Mouse (Mus musculus) midbrain, embryonic 11.5 days (tissue): ENCODE results near the gene Snx10. TPM values are rescaled to one million over a fixed set of nuclear protein-coding genes. Genes with fewer than 3 reads are reported as not detected.

Experiments used
- ATAC-seq: fragments of 200-750 bp; cut with Nextera tagmentation; 2 replicates; pipeline ENCODE4 v1.8.0; 2017; ENCODE audit warnings: moderate TSS enrichment, moderate library complexity; ENCODE audit not compliant: low FRiP score
- DNase-seq: peaks from one replicate; pipeline ENCODE4 v3.0.0; 2015; ENCODE audit warnings: low spot score; ENCODE audit errors: missing footprints
- H3K27ac ChIP-seq: fragments of 300-500 bp; sonication (generic); 2 replicates; pipeline ENCODE4 v1.5.1; 2014; ENCODE audit warnings: low read depth, low read length
- H3K27me3 ChIP-seq: fragments of 300-500 bp; sonication (generic); 2 replicates; pipeline ENCODE4 v1.6.1; 2014; ENCODE audit warnings: mild to moderate bottlenecking, low read length, moderate library complexity, mixed read lengths; ENCODE audit not compliant: control insufficient read depth, insufficient read depth
- H3K36me3 ChIP-seq: fragments of 300-500 bp; sonication (generic); 2 replicates; pipeline ENCODE4 v1.6.1; 2014; ENCODE audit warnings: mild to moderate bottlenecking, low read length, moderate library complexity, mixed read lengths; ENCODE audit not compliant: control insufficient read depth, insufficient read depth
- H3K4me1 ChIP-seq: fragments of 300-500 bp; sonication (generic); 2 replicates; pipeline ENCODE4 v1.6.1; 2014; ENCODE audit warnings: low read length; ENCODE audit not compliant: control insufficient read depth, insufficient read depth
- H3K4me2 ChIP-seq: fragments of 300-500 bp; sonication (generic); 2 replicates; pipeline ENCODE4 v1.6.1; 2014; ENCODE audit warnings: mild to moderate bottlenecking, moderate library complexity
- H3K4me3 ChIP-seq: fragments of 300-500 bp; sonication (generic); 2 replicates; pipeline ENCODE4 v1.5.1; 2014; ENCODE audit warnings: low read depth, low read length
- H3K9ac ChIP-seq: fragments of 300-500 bp; sonication (generic); 2 replicates; pipeline ENCODE4 v1.6.1; 2014; ENCODE audit warnings: low read length
- H3K9me3 ChIP-seq: fragments of 300-500 bp; sonication (generic); 2 replicates; pipeline ENCODE4 v1.6.1; 2016; ENCODE audit warnings: low read length; ENCODE audit not compliant: control insufficient read depth
- WGBS: fragments of 180-500 bp; shearing (Covaris S2); extraction: QIAGEN DNeasy Blood & Tissue Kit; methylation state at CpG from one replicate; pipeline ENCODE4 v1.1.7; 2014; 5-methylcytosine and 5-hydroxymethylcytosine counted together
- polyA plus RNA-seq: library from polyadenylated mRNA; unstranded; fragments of >200 nt; fragmentation: Nextera tagmentation; extraction: Ambion mirVana; gene quantifications from 2 replicates; pipeline ENCODE4 v1.2.1, GENCODE M21; 2014

Gene Snx10
- polyA plus RNA-seq, 1 experiment from 2014 or later = 52.0 TPM

- Histone ChIP-seq H3K4me2 (no peak overlapping the region), H3K9ac (no peak overlapping the region), H3K9me3 (no peaks in the 10 kb centered on the region), H3K36me3 (no peaks in the 10 kb centered on the region), H3K27ac (no peak overlapping the region), H3K27me3 (no peaks in the 10 kb centered on the region), H3K4me3 (no peak overlapping the region), H3K4me1 (peaks cover 9% of the 10 kb centered on the region)
- DNase-seq (no peak), ATAC-seq (peak; percentile 38; the same call in 1 of the 2 replicates)
- 39% methylated on average over 7 of the region's 7 CpGs for WGBS
These were observed 20.5 kb downstream of the Snx10 start for GRCm38 (mm10) chr6:51544118-51544681.

GRCm38 (mm10) chr6:51545219-51545859, 21.6 kb downstream of the Snx10 start:
- Histone ChIP-seq H3K4me2 (no peak overlapping the region), H3K36me3 (no peaks in the 10 kb centered on the region), H3K9ac (no peak overlapping the region), H3K27me3 (no peaks in the 10 kb centered on the region), H3K27ac (no peak overlapping the region), H3K9me3 (no peaks in the 10 kb centered on the region), H3K4me3 (no peak overlapping the region), H3K4me1 (peaks cover 9% of the 10 kb centered on the region)
- DNase-seq (no peak), ATAC-seq (no peak)
- 84% methylated on average over 11 of the region's 11 CpGs for WGBS

- no peaks in the 10 kb centered on the region for H3K36me3 ChIP-seq
These were observed 22.4 kb downstream of the Snx10 start for GRCm38 (mm10) chr6:51546085-51546484.

GRCm38 (mm10) chr6:51548757-51549156, 25.1 kb downstream of the Snx10 start:
- no peak for ATAC-seq
- Histone ChIP-seq H3K9ac (no peak overlapping the region), H3K27me3 (no peaks in the 10 kb centered on the region), H3K4me1 (peaks cover 8% of the 10 kb centered on the region), H3K4me3 (no peak overlapping the region), H3K9me3 (no peaks in the 10 kb centered on the region), H3K4me2 (no peak overlapping the region), H3K27ac (no peak overlapping the region), H3K36me3 (no peaks in the 10 kb centered on the region)
- 83% methylated on average over 5 of the region's 5 CpGs for WGBS
- no peak for DNase-seq

More at GRCm38 (mm10) chr6:51546085-51546484, 22.4 kb downstream of the Snx10 start:
- Histone ChIP-seq H3K27me3 (no peaks in the 10 kb centered on the region), H3K9me3 (no peaks in the 10 kb centered on the region), H3K27ac (no peak overlapping the region), H3K4me3 (no peak overlapping the region), H3K9ac (no peak overlapping the region), H3K4me2 (no peak overlapping the region), H3K4me1 (peaks cover 9% of the 10 kb centered on the region)
- DNase-seq (no peak), ATAC-seq (no peak)
- WGBS = 83% methylated on average over 2 of the region's 2 CpGs

GRCm38 (mm10) chr6:51551267-51551802, 27.6 kb downstream of the Snx10 start:
- 92% methylated on average over 10 of the region's 10 CpGs for WGBS
- Histone ChIP-seq H3K4me3 (no peak overlapping the region), H3K4me1 (no peaks in the 10 kb centered on the region), H3K27me3 (no peaks in the 10 kb centered on the region), H3K9me3 (no peaks in the 10 kb centered on the region), H3K4me2 (no peak overlapping the region), H3K9ac (no peak overlapping the region), H3K36me3 (no peaks in the 10 kb centered on the region), H3K27ac (no peak overlapping the region)
- DNase-seq (no peak), ATAC-seq (no peak)

GRCm38 (mm10) chr6:51556562-51556961, 32.9 kb downstream of the Snx10 start:
- Histone ChIP-seq H3K9me3 (no peaks in the 10 kb centered on the region), H3K36me3 (no peaks in the 10 kb centered on the region), H3K27ac (no peak overlapping the region), H3K4me2 (no peak overlapping the region), H3K4me3 (no peak overlapping the region), H3K9ac (no peak overlapping the region), H3K4me1 (no peaks in the 10 kb centered on the region), H3K27me3 (no peaks in the 10 kb centered on the region)
- 93% methylated on average over 7 of the region's 7 CpGs for WGBS
- no peak for DNase-seq
- ATAC-seq = no peak

GRCm38 (mm10) chr6:51558311-51558710, 34.6 kb downstream of the Snx10 start:
- no peaks in the 10 kb centered on the region for H3K9me3 ChIP-seq
- H3K27ac ChIP-seq = no peak overlapping the region
- no peaks in the 10 kb centered on the region for H3K27me3 ChIP-seq
- H3K9ac ChIP-seq = no peak overlapping the region
- WGBS = 94% methylated on average over 7 of the region's 7 CpGs
- H3K4me3 ChIP-seq = no peak overlapping the region
- DNase-seq (no peak), ATAC-seq (no peak)
- H3K36me3 ChIP-seq = no peaks in the 10 kb centered on the region
- no peaks in the 10 kb centered on the region for H3K4me1 ChIP-seq
- H3K4me2 ChIP-seq = no peak overlapping the region

- Histone ChIP-seq H3K9ac (no peak overlapping the region), H3K4me3 (no peak overlapping the region), H3K27ac (no peak overlapping the region), H3K9me3 (no peaks in the 10 kb centered on the region), H3K4me1 (no peaks in the 10 kb centered on the region), H3K27me3 (no peaks in the 10 kb centered on the region), H3K36me3 (no peaks in the 10 kb centered on the region), H3K4me2 (no peak overlapping the region)
- WGBS = 86% methylated on average over 14 of the region's 14 CpGs
- ATAC-seq (no peak), DNase-seq (no peak)
These were observed 43.3 kb downstream of the Snx10 start for GRCm38 (mm10) chr6:51566771-51567680.

- 88% methylated on average over 8 of the region's 8 CpGs for WGBS
- H3K36me3 ChIP-seq = no peaks in the 10 kb centered on the region
- no peak for DNase-seq
- no peaks in the 10 kb centered on the region for H3K27me3 ChIP-seq
- ATAC-seq = no peak
- H3K4me1 ChIP-seq = no peaks in the 10 kb centered on the region
- no peak overlapping the region for H3K4me2 ChIP-seq
- H3K9me3 ChIP-seq = no peaks in the 10 kb centered on the region
- H3K9ac ChIP-seq = no peak overlapping the region
- no peak overlapping the region for H3K4me3 ChIP-seq
- H3K27ac ChIP-seq = no peak overlapping the region
These were observed 45.4 kb downstream of the Snx10 start for GRCm38 (mm10) chr6:51569086-51569485.
